Mouse (Mus musculus): ENCODE measurements around the gene Lif. TPM values are rescaled to one million over a fixed set of nuclear protein-coding genes. Genes with fewer than 3 reads are reported as not detected.

The Lif gene
- total and polyA plus RNA-seq, 2 experiments: 0.02 TPM; not detected in 1

DNA sequence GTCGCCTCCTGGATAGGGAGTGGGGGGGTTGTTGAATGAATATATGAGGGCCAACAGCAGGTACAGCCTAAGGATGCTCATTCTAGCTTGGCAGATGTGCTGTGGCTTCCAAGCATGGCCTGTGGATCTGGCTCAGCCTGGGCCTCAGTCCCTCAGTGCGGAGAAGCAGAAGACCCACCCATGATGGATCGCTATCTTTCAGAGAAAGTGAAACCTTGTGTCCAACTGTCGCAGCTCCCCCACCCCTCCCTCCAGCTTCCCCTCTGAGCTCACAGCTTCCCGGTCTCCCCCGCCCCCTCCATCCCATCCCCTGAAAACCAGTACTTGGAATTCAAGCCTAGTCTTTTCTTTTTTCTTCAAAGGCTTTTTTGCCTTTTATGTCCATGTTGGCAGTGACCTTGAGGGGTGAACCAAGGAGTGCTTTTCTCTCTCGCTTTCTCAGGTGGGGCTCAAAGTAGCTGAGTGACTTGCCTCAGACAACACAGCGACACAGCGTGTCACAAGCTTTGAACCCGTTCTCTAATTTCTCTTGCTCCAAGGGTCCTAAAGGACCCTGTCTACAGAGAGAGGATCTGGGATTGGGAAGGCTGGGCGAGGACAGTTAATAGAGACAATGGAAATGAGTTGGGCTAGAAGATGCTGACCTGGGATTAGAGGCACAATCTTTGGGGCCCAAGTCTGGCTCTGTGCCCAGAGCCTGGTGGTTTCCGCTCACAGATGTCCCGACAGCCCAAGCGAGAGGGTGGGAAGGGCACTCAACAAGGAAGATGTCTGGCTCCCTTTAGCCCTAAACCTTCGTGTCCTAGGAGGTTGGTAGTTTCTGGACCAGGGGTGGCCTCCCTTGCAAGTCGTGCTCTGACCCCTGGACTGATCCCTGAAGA, 21.5 kb upstream of the Lif start, which contains the start of gene Osm:
TSS of gene Osm (plus strand) at position 756 of the 881 bp plus-strand sequence.
- H3K9ac ChIP-seq (ENCODE audit: low read depth, low read length): no peak within 1 kb of the TSS

GRCm38 (mm10) chr11:4236546-4237067, 20.8 kb upstream of the Lif start:
- Histone ChIP-seq H3K4me1 (ENCODE audit: control insufficient read depth, insufficient read depth, low read length) (no peaks in the 10 kb centered on the region), H3K9ac (ENCODE audit: low read depth, low read length) (no peak overlapping the region), H3K4me3 (ENCODE audit: insufficient read depth, low read depth, low read length) (no peak overlapping the region; the same call in 1 of the 2 replicates), H3K27me3 (ENCODE audit: control insufficient read depth, insufficient read depth, low read length) (no peaks in the 10 kb centered on the region), H3K79me2 (ENCODE audit: control insufficient read depth, insufficient read depth, low read length) (no peaks in the 10 kb centered on the region), H3K27ac (replicated peaks; ENCODE audit: insufficient read depth, low read depth, low read length) (no peak overlapping the region), H3K36me3 (ENCODE audit: control insufficient read depth, insufficient read depth, low read length) (no peaks in the 10 kb centered on the region)
- 88% methylated on average over 21 of the region's 21 CpGs for WGBS
- no peak for TF ChIP-seq POLR2A (IDR thresholded peaks at IDR 0.05; ENCODE audit: extremely low read depth, insufficient read depth, low read length)
- TF ChIP-seq CTCF (IDR thresholded peaks at IDR 0.05; ENCODE audit: low read depth, low read length): no peak
- no peak for DNase-seq (ENCODE audit: extremely low read depth, low read depth, low spot score)

More for the DNA sequence above, 21.5 kb upstream of the Lif start, which contains the start of gene Osm:
- Histone ChIP-seq H3K4me1 (ENCODE audit: control insufficient read depth, insufficient read depth, low read length) (no peaks in the 10 kb centered on the region), H3K4me3 (ENCODE audit: insufficient read depth, low read depth, low read length) (peak within 1 kb of the TSS; percentile 36; the same call in 1 of the 2 replicates), H3K36me3 (ENCODE audit: control insufficient read depth, insufficient read depth, low read length) (no peaks in the 10 kb centered on the region), H3K79me2 (ENCODE audit: control insufficient read depth, insufficient read depth, low read length) (no peaks in the 10 kb centered on the region), H3K27me3 (ENCODE audit: control insufficient read depth, insufficient read depth, low read length) (no peaks in the 10 kb centered on the region), H3K27ac (replicated peaks; ENCODE audit: insufficient read depth, low read depth, low read length) (no peak within 1 kb of the TSS)
- DNase-seq (ENCODE audit: extremely low read depth, low read depth, low spot score): no peak
- WGBS: 82% methylated on average over 16 of the region's 16 CpGs
- TF ChIP-seq POLR2A (IDR thresholded peaks at IDR 0.05; ENCODE audit: extremely low read depth, insufficient read depth, low read length) (no peak), CTCF (IDR thresholded peaks at IDR 0.05; ENCODE audit: low read depth, low read length) (no peak)

DNA sequence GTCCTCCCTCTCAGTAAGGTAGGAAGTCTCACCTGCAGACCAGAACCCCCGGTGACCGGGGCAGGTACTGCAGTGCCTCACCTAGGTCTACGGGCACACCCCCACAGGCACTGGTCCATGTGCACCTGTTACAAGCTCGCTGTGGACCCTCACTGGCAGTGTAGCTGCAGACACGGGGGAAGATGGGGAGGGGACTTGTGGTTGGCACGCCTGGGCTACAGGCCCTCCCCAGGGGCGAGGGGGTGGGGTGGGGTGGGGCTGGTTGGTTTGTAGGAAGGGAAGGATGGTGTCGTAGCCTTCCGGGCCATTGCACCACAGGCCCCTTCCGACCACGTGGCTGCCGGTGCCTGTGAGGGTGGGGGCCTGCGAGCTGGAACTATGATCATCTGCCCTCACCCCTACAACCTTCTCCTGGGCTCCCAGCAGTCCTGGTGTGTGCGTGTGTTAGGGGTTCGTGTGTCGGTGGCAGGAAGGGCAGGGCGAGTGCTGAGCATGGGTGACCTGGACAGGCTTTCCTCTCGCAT, 19.9 kb upstream of the Lif start:
- H3K4me1 ChIP-seq (ENCODE audit: control insufficient read depth, insufficient read depth, low read length): no peaks in the 10 kb centered on the region
- no peak for DNase-seq (ENCODE audit: extremely low read depth, low read depth, low spot score)
- H3K27me3 ChIP-seq (ENCODE audit: control insufficient read depth, insufficient read depth, low read length): no peaks in the 10 kb centered on the region
- H3K4me3 ChIP-seq (ENCODE audit: insufficient read depth, low read depth, low read length): peak overlapping the region; percentile 36; the same call in 1 of the 2 replicates
- H3K9ac ChIP-seq (ENCODE audit: low read depth, low read length): no peak overlapping the region
- H3K36me3 ChIP-seq (ENCODE audit: control insufficient read depth, insufficient read depth, low read length): no peaks in the 10 kb centered on the region
- 81% methylated on average over 18 of the region's 18 CpGs for WGBS
- H3K79me2 ChIP-seq (ENCODE audit: control insufficient read depth, insufficient read depth, low read length): no peaks in the 10 kb centered on the region
- H3K27ac ChIP-seq (replicated peaks; ENCODE audit: insufficient read depth, low read depth, low read length): no peak overlapping the region
- TF ChIP-seq CTCF (IDR thresholded peaks at IDR 0.05; ENCODE audit: low read depth, low read length): 0 out of 2 replicates have a peak, but pooled peaks have one; percentile 6
- no peak for TF ChIP-seq POLR2A (IDR thresholded peaks at IDR 0.05; ENCODE audit: extremely low read depth, insufficient read depth, low read length)

DNA sequence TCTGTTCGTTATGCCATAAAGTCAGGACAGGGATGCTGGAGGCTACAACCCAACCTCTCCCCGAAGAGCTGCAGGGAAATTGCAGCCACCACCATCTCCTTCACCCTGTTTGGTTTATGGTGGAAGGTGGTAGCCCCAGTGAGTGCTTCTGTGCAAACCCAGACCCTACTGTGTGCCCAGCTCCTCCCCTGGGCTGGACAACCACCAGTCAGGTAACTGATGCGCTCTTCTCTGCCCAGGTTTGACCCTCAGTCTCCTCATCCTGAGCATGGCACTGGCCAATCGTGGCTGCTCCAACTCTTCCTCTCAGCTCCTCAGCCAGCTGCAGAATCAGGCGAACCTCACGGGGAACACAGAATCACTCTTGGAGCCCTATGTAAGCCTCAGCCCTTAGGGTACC, 19.2 kb upstream of the Lif start:
- H3K4me1 ChIP-seq (ENCODE audit: control insufficient read depth, insufficient read depth, low read length): no peaks in the 10 kb centered on the region
- H3K27ac ChIP-seq (replicated peaks; ENCODE audit: insufficient read depth, low read depth, low read length): no peak overlapping the region
- DNase-seq (ENCODE audit: extremely low read depth, low read depth, low spot score): no peak
- no peaks in the 10 kb centered on the region for H3K79me2 ChIP-seq (ENCODE audit: control insufficient read depth, insufficient read depth, low read length)
- 96% methylated on average over 6 of the region's 6 CpGs for WGBS
- H3K36me3 ChIP-seq (ENCODE audit: control insufficient read depth, insufficient read depth, low read length): no peaks in the 10 kb centered on the region
- H3K4me3 ChIP-seq (ENCODE audit: insufficient read depth, low read depth, low read length): no peak overlapping the region
- no peak overlapping the region for H3K9ac ChIP-seq (ENCODE audit: low read depth, low read length)
- no peaks in the 10 kb centered on the region for H3K27me3 ChIP-seq (ENCODE audit: control insufficient read depth, insufficient read depth, low read length)
- TF ChIP-seq POLR2A (IDR thresholded peaks at IDR 0.05; ENCODE audit: extremely low read depth, insufficient read depth, low read length): no peak
- no peak for TF ChIP-seq CTCF (IDR thresholded peaks at IDR 0.05; ENCODE audit: low read depth, low read length)

DNA sequence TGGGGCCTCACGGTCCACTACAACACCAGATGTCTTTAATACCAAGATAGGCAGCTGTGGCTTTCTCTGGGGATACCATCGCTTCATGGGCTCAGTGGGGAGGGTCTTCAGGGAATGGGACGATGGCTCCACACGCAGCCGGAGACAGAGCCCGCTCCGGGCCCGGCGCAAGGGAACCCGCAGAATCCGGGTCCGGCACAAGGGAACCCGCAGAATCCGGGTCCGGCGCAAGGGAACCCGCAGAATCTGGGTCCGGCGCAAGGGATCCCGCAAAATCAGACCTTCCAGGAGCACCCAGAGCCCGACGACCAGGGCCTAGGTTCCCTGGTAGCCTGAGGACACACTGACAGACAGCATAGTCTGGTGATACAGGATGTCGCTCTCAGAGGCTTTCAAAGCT, 17.7 kb upstream of the Lif start:
- no peak overlapping the region for H3K27ac ChIP-seq (replicated peaks; ENCODE audit: insufficient read depth, low read depth, low read length)
- H3K4me1 ChIP-seq (ENCODE audit: control insufficient read depth, insufficient read depth, low read length): no peaks in the 10 kb centered on the region; the same call in 1 of the 2 replicates
- no peak overlapping the region for H3K9ac ChIP-seq (ENCODE audit: low read depth, low read length)
- no peaks in the 10 kb centered on the region for H3K36me3 ChIP-seq (ENCODE audit: control insufficient read depth, insufficient read depth, low read length)
- no peaks in the 10 kb centered on the region for H3K79me2 ChIP-seq (ENCODE audit: control insufficient read depth, insufficient read depth, low read length)
- H3K4me3 ChIP-seq (ENCODE audit: insufficient read depth, low read depth, low read length): no peak overlapping the region
- no peak for DNase-seq (ENCODE audit: extremely low read depth, low read depth, low spot score)
- TF ChIP-seq POLR2A (IDR thresholded peaks at IDR 0.05; ENCODE audit: extremely low read depth, insufficient read depth, low read length) (no peak), CTCF (IDR thresholded peaks at IDR 0.05; ENCODE audit: low read depth, low read length) (no peak)
- WGBS: 93% methylated on average over 23 of the region's 23 CpGs
- H3K27me3 ChIP-seq (ENCODE audit: control insufficient read depth, insufficient read depth, low read length): no peaks in the 10 kb centered on the region

Measured in liver, adult 2 months (tissue).